Mouse (Mus musculus) frontal cortex, postnatal 10 days (tissue): ENCODE measurements around the gene Fbxo11.
"Not testable (repeated sequence)": the region's sequence is repeated elsewhere in the genome, so short reads cannot be mapped to it uniquely, and the experiment has no call there.

Experiments
- DNase-seq, 2 experiments: peaks; one replicate each; pipeline ENCODE4 v3.0.0; 2022; ENCODE audit warnings: low spot score in 2 of 2, mixed read lengths in 1 of 2

Gene Fbxo11

GRCm38 (mm10) chr17:87963081-87964075 is 101.7 kb downstream of the Fbxo11 start:
- DNase-seq, result no peak

GRCm38 (mm10) chr17:87959931-87960330 is 105.2 kb downstream of the Fbxo11 start:
- not testable (repeated sequence) for DNase-seq

- DNase-seq, result not testable (repeated sequence)
Measured at GRCm38 (mm10) chr17:87959406-87959805, 105.7 kb downstream of the Fbxo11 start.

- no peak for DNase-seq
Measured at GRCm38 (mm10) chr17:87958283-87958682, 106.8 kb downstream of the Fbxo11 start.

- no peak for DNase-seq
Measured at GRCm38 (mm10) chr17:87957096-87957840, 107.8 kb downstream of the Fbxo11 start.

- DNase-seq, result not testable (repeated sequence)
Measured at GRCm38 (mm10) chr17:87954618-87955124, 110.4 kb downstream of the Fbxo11 start.

GRCm38 (mm10) chr17:87948965-87949584 is 116.0 kb downstream of the Fbxo11 start:
- peak; percentile 52 to 82 for DNase-seq
